Mouse (Mus musculus) MEL (cell line): ENCODE measurements around the gene Pigk. TPM values are rescaled to one million over a fixed set of nuclear protein-coding genes. Genes with fewer than 3 reads are reported as not detected.
"Not testable (repeated sequence)": the region's sequence is repeated elsewhere in the genome, so short reads cannot be mapped to it uniquely, and the experiment has no call there.

Experiments used
- DNase-seq: peaks from one replicate; pipeline ENCODE4 v3.0.0; 2011; ENCODE audit warnings: low read depth, low spot score
- H3K27ac ChIP-seq: 2 replicates; pipeline ENCODE4 v1.5.1; 2012; ENCODE audit warnings: low read depth, mild to moderate bottlenecking, control low read depth, low read length, moderate library complexity; ENCODE audit not compliant: control insufficient read depth
- H3K27me3 ChIP-seq, 2 experiments: fragments of 150-350 bp in 1 of 2; sonication (generic) in 1 of 2; 2 replicates each; pipeline ENCODE4 v1.6.1; 2012; ENCODE audit warnings: low read length in 2 of 2, mild to moderate bottlenecking in 2 of 2, improper control_type of control experiment in 1 of 2, moderate library complexity in 1 of 2; ENCODE audit not compliant: insufficient read depth in 2 of 2, control insufficient read depth in 1 of 2
- H3K36me3 ChIP-seq, 2 experiments: 2 replicates each; pipeline ENCODE4 v1.6.1; 2012 to 2014; ENCODE audit warnings: low read length in 2 of 2, improper control_type of control experiment in 1 of 2, inconsistent platforms in 1 of 2, mild to moderate bottlenecking in 1 of 2; ENCODE audit not compliant: insufficient read depth in 2 of 2, control insufficient read depth in 1 of 2
- H3K4me1 ChIP-seq, 2 experiments: fragments of 150-350 bp in 1 of 2; sonication (generic) in 1 of 2; 2 replicates each; pipeline ENCODE4 v1.6.1; 2012; ENCODE audit warnings: low read length in 2 of 2, improper control_type of control experiment in 1 of 2, mild to moderate bottlenecking in 1 of 2; ENCODE audit not compliant: insufficient read depth in 2 of 2, control insufficient read depth in 1 of 2
- H3K4me3 ChIP-seq, 2 experiments: fragments of 150-350 bp in 1 of 2; sonication (generic) in 1 of 2; 2 replicates each; pipeline ENCODE4 v1.5.1; 2012; ENCODE audit warnings: low read depth in 2 of 2, low read length in 2 of 2, mild to moderate bottlenecking in 2 of 2, moderate library complexity in 2 of 2, control low read depth in 1 of 2, improper control_type of control experiment in 1 of 2; ENCODE audit not compliant: control insufficient read depth in 1 of 2, insufficient read depth in 1 of 2
- H3K79me2 ChIP-seq: 2 replicates; pipeline ENCODE4 v1.6.1; 2012; ENCODE audit warnings: mild to moderate bottlenecking, low read length, moderate library complexity; ENCODE audit not compliant: control insufficient read depth, poor library complexity, insufficient read depth
- H3K9ac ChIP-seq: 2 replicates; pipeline ENCODE4 v1.6.1; 2012; ENCODE audit warnings: low read depth, mild to moderate bottlenecking, control low read depth, low read length, moderate library complexity; ENCODE audit not compliant: control insufficient read depth, poor library complexity, severe bottlenecking
- H3K9me3 ChIP-seq: fragments of 150-350 bp; sonication (generic); replicated peaks from 2 replicates; pipeline ENCODE4 v1.6.1; 2012; ENCODE audit warnings: mild to moderate bottlenecking, low read length, improper control_type of control experiment, moderate library complexity; ENCODE audit not compliant: insufficient read depth
- BHLHE40 ChIP-seq: IDR thresholded peaks from 2 replicates; pipeline ENCODE4 v1.6.1; 2012; ENCODE audit warnings: low read depth, mild to moderate bottlenecking, inconsistent platforms, low read length, improper control_type of control experiment, borderline replicate concordance
- E2F4 ChIP-seq: IDR thresholded peaks from 2 replicates; pipeline ENCODE4 v1.6.1; 2011; ENCODE audit warnings: low read depth, low read length, improper control_type of control experiment, borderline replicate concordance
- ELF1 ChIP-seq: IDR thresholded peaks from 2 replicates; pipeline ENCODE4 v1.6.1; 2014; ENCODE audit warnings: low read depth, mild to moderate bottlenecking, inconsistent platforms, low read length, improper control_type of control experiment, moderate library complexity
- EP300 ChIP-seq, 2 experiments: IDR thresholded peaks; 2 replicates each; pipeline ENCODE4 v1.6.1; 2011; ENCODE audit warnings: improper control_type of control experiment in 2 of 2, low read length in 2 of 2, low read depth in 1 of 2, mild to moderate bottlenecking in 1 of 2
- GABPA ChIP-seq: IDR thresholded peaks from 2 replicates; pipeline ENCODE4 v1.6.1; 2012; ENCODE audit warnings: low read depth, mild to moderate bottlenecking, inconsistent platforms, low read length, improper control_type of control experiment, moderate library complexity
- GATA1 ChIP-seq: IDR thresholded peaks from 2 replicates; pipeline ENCODE4 v1.6.1; 2011; ENCODE audit warnings: low read depth, low read length, improper control_type of control experiment
- MAZ ChIP-seq: IDR thresholded peaks from 2 replicates; pipeline ENCODE4 v1.6.1; 2012; ENCODE audit warnings: low read depth, mild to moderate bottlenecking, inconsistent platforms, low read length, improper control_type of control experiment
- MEF2A ChIP-seq: IDR thresholded peaks from 2 replicates; pipeline ENCODE4 v1.6.1; 2014; ENCODE audit warnings: low read depth, mild to moderate bottlenecking, inconsistent platforms, low read length, improper control_type of control experiment; ENCODE audit not compliant: poor library complexity, insufficient replicate concordance, severe bottlenecking; ENCODE audit errors: extremely low read depth
- MYC ChIP-seq: IDR thresholded peaks from 2 replicates; pipeline ENCODE4 v1.6.1; 2011; ENCODE audit warnings: low read depth, mild to moderate bottlenecking, low read length, improper control_type of control experiment, moderate library complexity
- POLR2AphosphoS2 ChIP-seq: IDR thresholded peaks from 2 replicates; pipeline ENCODE4 v1.6.1; 2011; ENCODE audit warnings: low read length, improper control_type of control experiment
- TCF12 ChIP-seq: IDR thresholded peaks from 2 replicates; pipeline ENCODE4 v1.6.1; 2014; ENCODE audit warnings: low read depth, mild to moderate bottlenecking, inconsistent platforms, low read length, improper control_type of control experiment, moderate library complexity
- USF2 ChIP-seq, 2 experiments: IDR thresholded peaks; 2 replicates each; pipeline ENCODE4 v1.6.1; 2011 to 2012; ENCODE audit warnings: improper control_type of control experiment in 2 of 2, low read length in 2 of 2, borderline replicate concordance in 1 of 2, inconsistent platforms in 1 of 2, low read depth in 1 of 2, mild to moderate bottlenecking in 1 of 2; ENCODE audit not compliant: insufficient read depth in 1 of 2
- polyA plus RNA-seq, 2 experiments: library from polyadenylated mRNA; stranded (reverse) in 1 of 2; unstranded in 1 of 2; fragments of >175 nt in 1 of 2; fragments of >200 nt in 1 of 2; gene quantifications; 2 replicates each; pipeline versions ENCODE4 v1.2.1 to v1.2.4; 2012; ENCODE audit warnings: low replicate concordance in 2 of 2, low read depth in 1 of 2; ENCODE audit not compliant: insufficient read length in 2 of 2, insufficient read depth in 1 of 2, missing spikeins in 1 of 2
- total RNA-seq: library from RNA; depleted of rRNA; stranded (reverse); fragments of 300-350 nt; gene quantifications from 2 replicates; pipeline ENCODE4 v1.2.3, GENCODE M21; 2012

Gene Pigk
- total and polyA plus RNA-seq, 3 experiments: 14.6 to 17.8 TPM; not detected in 1

- Histone ChIP-seq H3K4me3 (no peak overlapping the region), H3K9me3 (no peaks in the 10 kb centered on the region), H3K9ac (no peak overlapping the region), H3K79me2 (no peaks in the 10 kb centered on the region), H3K4me1 (no peaks in the 10 kb centered on the region), H3K36me3 (no peaks in the 10 kb centered on the region), H3K27me3 (peaks cover 7 to 16% of the 10 kb centered on the region in 2 experiments), H3K27ac (no peak overlapping the region)
- TF ChIP-seq POLR2AphosphoS2 (no peak), E2F4 (no peak), ELF1 (no peak), MYC (no peak), USF2 (IDR thresholded peaks at IDR 0.05; ENCODE audit: borderline replicate concordance in 1 of 2, insufficient read depth in 1 of 2, low read depth in 1 of 2, low read length in 2 of 2) (no peak), MAZ (no peak), BHLHE40 (no peak), GABPA (no peak), EP300 (IDR thresholded peaks at IDR 0.05; ENCODE audit: low read depth in 1 of 2, low read length in 2 of 2) (no peak)
- no peak for DNase-seq
These were observed 18.9 kb upstream of the Pigk start for GRCm38 (mm10) chr3:152694950-152695349.

- no peak overlapping the region for H3K4me3 ChIP-seq
- DNase-seq: no peak
- no peak overlapping the region for H3K27ac ChIP-seq
- H3K4me1 ChIP-seq: no peaks in the 10 kb centered on the region
- no peak overlapping the region for H3K9ac ChIP-seq
- peaks cover 6 to 15% of the 10 kb centered on the region in 2 experiments; a peak in 3 of 4 replicates for H3K27me3 ChIP-seq
- TF ChIP-seq BHLHE40 (no peak), GATA1 (no peak)
- TF ChIP-seq, all 39 proteins: peak for 0
- Histone ChIP-seq H3K79me2 (no peaks in the 10 kb centered on the region), H3K9me3 (no peaks in the 10 kb centered on the region), H3K36me3 (no peaks in the 10 kb centered on the region)
These were observed 15.9 kb upstream of the Pigk start for GRCm38 (mm10) chr3:152698017-152698416.

GRCm38 (mm10) chr3:152699261-152699660 lies 14.6 kb upstream of the Pigk start:
- Histone ChIP-seq H3K4me3 (no peak overlapping the region), H3K27ac (no peak overlapping the region), H3K4me1 (no peaks in the 10 kb centered on the region), H3K27me3 (peaks cover 6 to 11% of the 10 kb centered on the region in 2 experiments; a peak in 3 of 4 replicates), H3K36me3 (no peaks in the 10 kb centered on the region), H3K9me3 (no peaks in the 10 kb centered on the region), H3K9ac (no peak overlapping the region), H3K79me2 (no peaks in the 10 kb centered on the region)
- no peak for DNase-seq
- TF ChIP-seq TCF12 (no peak), MEF2A (no peak)

- DNase-seq: peak; percentile 92
- not testable (repeated sequence) for H3K9me3 ChIP-seq, H3K79me2 ChIP-seq, H3K4me1 ChIP-seq, H3K27me3 ChIP-seq, H3K36me3 ChIP-seq, H3K27ac ChIP-seq, H3K9ac ChIP-seq, H3K4me3 ChIP-seq
These were observed 12.4 kb upstream of the Pigk start for GRCm38 (mm10) chr3:152701536-152701935.
